Mouse (Mus musculus) spleen, adult 2 months (tissue): ENCODE measurements around the gene Nr4a2.

Experiments
- CTCF ChIP-seq: fragments of 200-500 bp; IDR thresholded peaks from 2 replicates; pipeline ENCODE4 v1.5.1; 2011; ENCODE audit warnings: mild to moderate bottlenecking, inconsistent platforms; ENCODE audit not compliant: insufficient read depth, insufficient read length, insufficient replicate concordance; ENCODE audit errors: extremely low read depth
- POLR2A ChIP-seq: fragments of 200-500 bp; IDR thresholded peaks from 2 replicates; pipeline ENCODE4 v1.6.1; 2011; ENCODE audit warnings: low read depth, low read length, inconsistent platforms

GRCm38 (mm10) chr2:57148231-57148630, 24.4 kb upstream of the Nr4a2 start:
- TF ChIP-seq CTCF (no peak), POLR2A (no peak)
